Mouse (Mus musculus) hindbrain, postnatal 0 days (tissue): Measurements from ENCODE around the gene Fgfr2. TPM values are rescaled to one million over a fixed set of nuclear protein-coding genes. Genes with fewer than 3 reads are reported as not detected.

Source experiments
- ATAC-seq: fragments of 200-750 bp; cut with Nextera tagmentation; 2 replicates; pipeline ENCODE4 v1.8.0; 2017; ENCODE audit warnings: mild to moderate bottlenecking, moderate TSS enrichment, moderate library complexity
- DNase-seq: peaks from one replicate; pipeline ENCODE4 v3.0.0-alpha.2; 2015; ENCODE audit warnings: low spot score
- H3K27ac ChIP-seq: fragments of 300-500 bp; sonication (generic); 2 replicates; pipeline ENCODE4 v1.5.1; 2014; ENCODE audit warnings: mild to moderate bottlenecking
- H3K27me3 ChIP-seq: fragments of 300-500 bp; sonication (generic); 2 replicates; pipeline ENCODE4 v1.6.1; 2014; ENCODE audit warnings: low read length, mixed read lengths; ENCODE audit not compliant: insufficient read depth
- H3K36me3 ChIP-seq: fragments of 300-500 bp; sonication (generic); 2 replicates; pipeline ENCODE4 v1.6.1; 2014; ENCODE audit warnings: low read length, mixed read lengths; ENCODE audit not compliant: insufficient read depth
- H3K4me1 ChIP-seq: fragments of 300-500 bp; sonication (generic); 2 replicates; pipeline ENCODE4 v1.6.1; 2014; ENCODE audit warnings: antibody characterized with exemption, low read length, mixed read lengths; ENCODE audit not compliant: insufficient read depth
- H3K4me2 ChIP-seq: fragments of 300-500 bp; sonication (generic); 2 replicates; pipeline ENCODE4 v1.6.1; 2014; ENCODE audit warnings: low read depth, mild to moderate bottlenecking, low read length, moderate library complexity, mixed read lengths
- H3K4me3 ChIP-seq: fragments of 300-500 bp; sonication (generic); 2 replicates; pipeline ENCODE4 v1.5.1; 2014; ENCODE audit warnings: low read length
- H3K9ac ChIP-seq: fragments of 300-500 bp; sonication (generic); replicated peaks from 2 replicates; pipeline ENCODE4 v1.6.1; 2014; ENCODE audit warnings: mild to moderate bottlenecking, low read length, moderate library complexity, mixed read lengths
- H3K9me3 ChIP-seq: fragments of 300-500 bp; sonication (generic); 2 replicates; pipeline ENCODE4 v1.6.1; 2016; ENCODE audit warnings: low read length, mixed read lengths
- CTCF ChIP-seq: IDR thresholded peaks from 2 replicates; pipeline ENCODE4 v1.5.1; 2016; ENCODE audit warnings: antibody characterized with exemption, control low read depth, low read depth
- WGBS: fragments of 180-500 bp; shearing (Covaris S2); extraction: QIAGEN DNeasy Blood & Tissue Kit; methylation state at CpG from one replicate; pipeline ENCODE4 v1.1.7; 2014; 5-methylcytosine and 5-hydroxymethylcytosine counted together
- polyA plus RNA-seq: library from polyadenylated mRNA; unstranded; fragments of >200 nt; fragmentation: Nextera tagmentation; extraction: Ambion mirVana; gene quantifications from 2 replicates; pipeline ENCODE4 v1.2.1, GENCODE M21; 2015
- total RNA-seq: library from RNA; depleted of rRNA; stranded (reverse); fragments of >200 nt; gene quantifications from 2 replicates; pipeline ENCODE4 v1.2.3, GENCODE M21; 2014

The Fgfr2 gene
- total and polyA plus RNA-seq, 2 experiments from 2014 or later, result 17.3 to 49.0 TPM

DNA sequence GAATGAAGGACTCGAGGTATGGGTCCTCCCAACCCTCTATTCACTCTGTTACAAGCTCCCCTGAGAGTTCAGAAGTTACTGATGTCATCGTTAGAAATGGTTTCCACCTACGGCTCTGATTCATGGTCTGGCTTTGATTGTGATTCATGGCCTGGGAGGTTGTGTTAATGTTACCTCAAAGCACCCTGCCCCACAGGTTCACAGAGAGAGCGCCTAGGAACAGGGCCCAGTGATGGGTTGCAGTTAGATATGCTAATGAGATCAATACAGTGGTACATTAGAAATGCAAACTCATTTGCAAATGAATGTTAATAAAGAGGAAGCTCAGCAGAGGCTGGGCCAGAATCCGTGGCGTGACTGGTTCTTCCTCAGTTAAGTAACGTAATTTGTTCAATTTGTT is 1467.1 kb downstream of the Fgfr2 start:
- TF ChIP-seq CTCF, result no peak
- WGBS, result 36% methylated on average over 7 of the region's 7 CpGs
- no peak for ATAC-seq

DNA sequence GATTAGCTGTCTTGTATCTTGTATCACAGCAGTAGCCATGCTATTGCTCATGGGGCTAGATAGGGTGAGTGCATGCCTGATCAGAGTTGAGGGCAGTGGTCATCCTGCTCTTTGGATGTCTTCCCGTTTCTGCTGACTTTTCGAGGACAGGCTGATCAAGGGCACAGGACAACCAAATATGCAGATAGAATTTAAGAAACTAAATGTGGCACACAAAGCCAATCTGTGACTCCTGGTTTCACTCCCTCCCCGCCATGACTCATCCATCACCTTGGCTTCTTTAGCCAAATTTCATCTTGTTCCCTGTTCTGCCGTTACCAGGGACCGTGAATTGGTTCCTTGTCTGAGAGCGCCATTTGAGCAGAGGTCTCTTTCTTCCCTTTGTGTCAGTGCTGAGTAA is 1469.7 kb downstream of the Fgfr2 start:
- TF ChIP-seq CTCF, result no peak
- no peak overlapping the region for H3K27ac ChIP-seq
- H3K4me3 ChIP-seq, result no peak overlapping the region
- no peaks in the 10 kb centered on the region for H3K4me1 ChIP-seq
- H3K36me3 ChIP-seq, result no peaks in the 10 kb centered on the region
- DNase-seq (no peak), ATAC-seq (no peak)
- WGBS, result 78% methylated on average over 6 of the region's 6 CpGs
- no peak overlapping the region for H3K4me2 ChIP-seq
- H3K9ac ChIP-seq, result no peak overlapping the region
- no peaks in the 10 kb centered on the region for H3K9me3 ChIP-seq
- no peaks in the 10 kb centered on the region for H3K27me3 ChIP-seq

More for the DNA sequence above, 1467.1 kb downstream of the Fgfr2 start:
- H3K27ac ChIP-seq, result no peak overlapping the region
- DNase-seq, result no peak
- no peaks in the 10 kb centered on the region for H3K36me3 ChIP-seq
- H3K9me3 ChIP-seq, result no peaks in the 10 kb centered on the region
- no peaks in the 10 kb centered on the region for H3K4me1 ChIP-seq
- no peak overlapping the region for H3K4me2 ChIP-seq
- no peaks in the 10 kb centered on the region for H3K27me3 ChIP-seq
- no peak overlapping the region for H3K4me3 ChIP-seq
- H3K9ac ChIP-seq, result no peak overlapping the region

DNA sequence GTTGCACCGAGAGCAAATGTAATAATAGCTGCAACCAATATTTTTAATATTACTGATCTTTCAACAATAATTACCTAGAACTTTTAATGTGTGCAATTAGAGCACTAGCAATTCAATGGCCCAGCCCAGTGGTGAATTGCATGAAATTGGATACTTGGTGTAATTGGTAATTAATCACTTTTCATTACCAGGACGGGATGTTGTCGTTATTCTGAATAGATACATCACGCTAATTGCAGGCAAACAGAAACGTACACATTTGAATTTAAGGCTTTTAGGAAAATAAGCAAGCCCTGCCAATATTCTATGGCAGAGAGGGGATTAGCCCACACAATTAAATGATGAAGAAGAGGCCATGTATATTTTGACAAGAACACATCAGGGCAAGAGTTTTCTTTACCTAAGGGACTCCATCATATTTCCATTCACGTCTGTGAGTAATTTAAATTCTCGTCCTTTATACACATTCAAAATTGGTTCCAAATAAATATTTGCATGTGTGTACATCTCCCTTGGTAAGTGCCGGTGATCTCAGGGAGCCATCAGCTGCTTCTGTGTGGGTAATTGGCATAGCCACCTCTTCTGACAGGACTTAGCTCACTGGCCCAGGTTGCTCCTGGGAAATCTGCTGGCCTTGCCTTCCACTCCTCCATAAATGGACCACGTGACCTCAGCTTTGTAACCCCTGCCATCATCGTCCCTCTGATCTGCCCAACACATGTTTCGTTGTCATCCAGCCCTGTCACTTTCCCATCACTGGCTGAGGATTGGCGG is 1471.0 kb downstream of the Fgfr2 start:
- Histone ChIP-seq H3K4me1 (no peaks in the 10 kb centered on the region), H3K27ac (no peak overlapping the region), H3K4me2 (no peak overlapping the region), H3K36me3 (no peaks in the 10 kb centered on the region), H3K4me3 (no peak overlapping the region), H3K9me3 (no peaks in the 10 kb centered on the region), H3K9ac (no peak overlapping the region), H3K27me3 (no peaks in the 10 kb centered on the region)
- no peak for TF ChIP-seq CTCF
- DNase-seq (no peak), ATAC-seq (no peak)
- WGBS, result 68% methylated on average over 12 of the region's 12 CpGs

- TF ChIP-seq CTCF, result no peak
- peaks cover 6% of the 10 kb centered on the region; the same call in 1 of the 2 replicates for H3K27me3 ChIP-seq
- no peak overlapping the region for H3K27ac ChIP-seq
- WGBS, result 45% methylated on average over 2 of the region's 2 CpGs
- no peak for DNase-seq
- ATAC-seq, result no peak
- no peak overlapping the region for H3K4me3 ChIP-seq
- H3K36me3 ChIP-seq, result no peaks in the 10 kb centered on the region
- no peak overlapping the region for H3K4me2 ChIP-seq
- H3K4me1 ChIP-seq, result no peaks in the 10 kb centered on the region
- no peak overlapping the region for H3K9ac ChIP-seq
- H3K9me3 ChIP-seq, result no peaks in the 10 kb centered on the region
Observed at GRCm38 (mm10) chr7:131650277-131650676, 1472.9 kb downstream of the Fgfr2 start.

GRCm38 (mm10) chr7:131648276-131648675 is 1474.9 kb downstream of the Fgfr2 start:
- WGBS, result 43% methylated on average over 7 of the region's 7 CpGs
- Histone ChIP-seq H3K9me3 (no peaks in the 10 kb centered on the region), H3K27ac (no peak overlapping the region), H3K4me1 (no peaks in the 10 kb centered on the region; the same call in 1 of the 2 replicates), H3K9ac (no peak overlapping the region), H3K36me3 (no peaks in the 10 kb centered on the region), H3K4me2 (no peak overlapping the region), H3K27me3 (peaks cover 6% of the 10 kb centered on the region; the same call in 1 of the 2 replicates), H3K4me3 (no peak overlapping the region)
- TF ChIP-seq CTCF, result no peak
- ATAC-seq (no peak), DNase-seq (no peak)

DNA sequence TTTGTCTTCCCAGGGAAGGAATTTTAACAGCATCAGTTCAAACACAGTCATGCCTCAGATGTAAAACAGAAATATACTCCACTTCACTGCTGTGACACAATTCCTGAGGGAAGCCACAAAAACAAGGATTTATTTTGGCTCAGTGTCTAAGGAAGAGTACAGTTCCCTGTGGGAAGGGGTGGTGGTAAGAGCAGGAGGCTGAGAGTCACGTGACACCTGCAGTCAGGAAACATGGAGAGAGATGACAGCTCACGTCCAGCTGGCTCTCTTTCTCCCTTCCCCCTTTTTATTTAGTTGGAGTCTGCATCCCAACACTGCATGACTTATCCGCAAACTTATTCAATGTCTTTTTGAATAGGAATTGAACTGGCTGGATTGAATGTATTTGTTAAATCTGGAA is 1475.6 kb downstream of the Fgfr2 start:
- TF ChIP-seq CTCF, result no peak
- WGBS, result 30% methylated on average over 3 of the region's 3 CpGs
- Histone ChIP-seq H3K4me1 (no peaks in the 10 kb centered on the region; the same call in 1 of the 2 replicates), H3K9ac (no peak overlapping the region), H3K4me2 (no peak overlapping the region), H3K9me3 (no peaks in the 10 kb centered on the region), H3K27me3 (peaks cover 6% of the 10 kb centered on the region; the same call in 1 of the 2 replicates), H3K36me3 (no peaks in the 10 kb centered on the region), H3K4me3 (no peak overlapping the region), H3K27ac (no peak overlapping the region)
- DNase-seq, result no peak
- ATAC-seq, result no peak

DNA sequence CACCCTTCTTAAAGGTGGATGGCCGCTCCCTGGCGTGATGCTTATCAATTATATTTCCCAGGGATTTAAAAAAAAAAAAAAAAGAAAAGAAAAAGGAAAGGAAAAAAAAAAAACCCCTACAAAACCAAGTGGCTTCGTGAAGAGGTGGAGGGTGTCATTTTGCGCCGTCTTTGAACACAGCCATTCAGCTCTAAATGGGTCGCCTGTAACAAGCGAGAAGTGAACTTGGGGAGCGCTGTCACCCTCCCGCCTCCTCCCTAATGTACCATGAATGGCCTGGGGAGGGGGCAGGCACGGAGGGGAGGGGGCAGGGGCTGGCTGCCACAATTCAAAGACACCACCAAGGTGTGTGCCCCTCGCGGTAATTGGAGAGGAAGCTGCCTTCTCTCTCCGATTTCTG is 1478.6 kb downstream of the Fgfr2 start:
- Histone ChIP-seq H3K9ac (no peak overlapping the region), H3K9me3 (no peaks in the 10 kb centered on the region), H3K36me3 (no peaks in the 10 kb centered on the region), H3K4me3 (peak overlapping the region; percentile 13), H3K27me3 (peaks cover 6% of the 10 kb centered on the region; the same call in 1 of the 2 replicates), H3K4me1 (no peaks in the 10 kb centered on the region; the same call in 1 of the 2 replicates), H3K4me2 (peak overlapping the region; percentile 46), H3K27ac (no peak overlapping the region)
- no peak for TF ChIP-seq CTCF
- no peak for ATAC-seq
- WGBS, result 5% methylated on average over 13 of the region's 13 CpGs
- no peak for DNase-seq
